Mouse (Mus musculus) brain, embryonic 18.5 days (tissue): ENCODE data around the gene Iqcf3.

ENCODE experiments used
- DNase-seq: peaks from one replicate; pipeline ENCODE4 v3.0.0-alpha.2; 2012; ENCODE audit warnings: low read depth, low spot score

Gene Iqcf3

GRCm38 (mm10) chr9:106471892-106472291 is 89.5 kb downstream of the Iqcf3 start:
- no peak for DNase-seq

- no peak for DNase-seq
These were observed 90.3 kb downstream of the Iqcf3 start for GRCm38 (mm10) chr9:106470991-106471750.

DNA sequence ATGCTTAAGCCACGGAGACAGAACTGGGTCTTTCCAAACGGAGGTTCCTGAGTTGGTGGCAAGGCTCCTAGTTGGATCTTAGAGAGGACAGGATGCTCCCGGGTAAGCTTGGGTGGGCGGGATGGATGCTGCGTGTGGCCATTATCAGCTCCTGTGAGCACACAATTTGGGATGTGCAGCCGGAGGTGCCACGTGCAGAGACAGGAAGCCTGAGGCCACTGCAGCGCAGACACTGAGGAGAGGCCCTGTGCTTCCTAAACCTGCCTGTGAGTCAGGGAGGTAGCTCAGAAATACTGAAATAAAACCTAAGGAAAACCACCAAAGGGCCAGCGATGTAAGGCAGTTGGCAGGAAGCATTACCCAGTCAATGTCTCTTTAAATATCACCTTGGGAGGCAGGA is 91.7 kb downstream of the Iqcf3 start:
- no peak for DNase-seq

DNA sequence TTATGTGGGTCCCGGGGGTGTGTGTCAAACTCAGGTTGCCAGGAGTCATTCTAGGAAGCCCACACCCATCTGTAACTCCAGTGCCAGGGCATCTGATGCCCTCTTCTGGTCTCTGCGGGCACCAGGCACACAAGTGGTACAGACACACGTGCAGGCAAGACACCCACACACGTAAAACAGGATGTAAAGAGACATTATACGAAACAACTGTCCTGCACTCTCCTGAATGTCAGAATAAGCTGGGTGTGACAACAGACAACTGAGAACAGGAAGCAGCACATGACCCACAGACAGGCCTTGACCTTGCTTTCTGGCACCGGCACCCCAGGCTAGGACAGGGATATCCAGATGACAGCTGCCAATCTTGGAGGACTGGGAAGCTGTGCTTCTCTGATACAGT is 92.1 kb downstream of the Iqcf3 start:
- no peak for DNase-seq

- DNase-seq = no peak
These were observed 93.7 kb downstream of the Iqcf3 start for GRCm38 (mm10) chr9:106467746-106468145.

GRCm38 (mm10) chr9:106466721-106467120 is 94.7 kb downstream of the Iqcf3 start:
- no peak for DNase-seq

DNA sequence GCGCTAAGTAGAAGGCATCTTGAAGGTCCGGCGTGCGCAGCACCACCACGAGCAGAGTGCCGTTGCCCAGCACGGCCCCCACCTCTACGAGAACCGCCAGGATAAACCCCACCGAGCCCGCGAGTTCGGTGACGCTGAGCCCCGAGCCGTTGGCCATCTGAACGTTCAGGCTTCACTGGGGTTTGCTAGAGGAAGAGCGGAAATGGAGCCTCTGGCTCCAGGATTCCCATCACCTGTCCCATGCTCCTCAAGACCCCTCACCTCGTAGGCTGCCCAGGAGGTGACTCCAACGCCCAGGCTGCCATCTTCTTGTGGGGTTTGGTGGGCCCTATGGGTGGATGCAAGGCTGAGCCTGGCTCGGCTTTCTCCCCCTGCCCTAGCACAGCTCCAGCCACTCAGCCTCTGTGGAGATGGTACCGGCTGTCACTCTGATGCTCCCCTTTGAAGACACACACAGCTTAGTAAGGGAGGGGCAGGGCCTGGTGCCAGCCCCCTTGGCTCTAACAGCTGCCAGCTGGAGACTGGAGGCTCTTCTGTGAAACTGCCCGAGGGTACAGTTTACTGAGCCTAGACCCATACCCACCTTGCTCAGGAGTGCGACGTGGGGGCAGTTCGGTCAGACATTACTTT is 95.7 kb downstream of the Iqcf3 start, which contains the start of gene Gpr62:
Gene Gpr62, minus strand, starts transcription at position 368 of the 630 bp plus-strand sequence.
- no peak for DNase-seq

- no peak for DNase-seq
These were observed 96.5 kb downstream of the Iqcf3 start for GRCm38 (mm10) chr9:106464751-106465541.

- no peak for DNase-seq
These were observed 98.0 kb downstream of the Iqcf3 start for GRCm38 (mm10) chr9:106463122-106464063.

DNA sequence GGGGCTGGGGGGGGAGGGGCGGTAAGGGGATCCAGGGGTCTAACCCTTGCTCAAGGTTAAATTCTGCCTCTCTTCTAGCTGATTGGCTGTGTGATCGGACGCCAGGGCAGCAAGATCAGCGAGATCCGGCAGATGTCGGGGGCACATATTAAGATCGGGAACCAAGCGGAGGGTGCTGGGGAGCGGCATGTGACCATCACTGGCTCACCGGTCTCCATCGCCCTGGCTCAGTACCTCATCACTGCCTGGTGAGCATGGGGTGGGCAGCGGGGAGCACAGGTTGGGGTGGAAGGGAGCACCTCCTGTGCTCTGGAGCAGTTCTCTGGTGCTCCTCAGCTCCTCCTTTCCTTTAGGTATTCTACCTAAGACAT is 99.0 kb downstream of the Iqcf3 start:
- DNase-seq = no peak

GRCm38 (mm10) chr9:106461641-106462429 is 99.6 kb downstream of the Iqcf3 start:
- no peak for DNase-seq

- DNase-seq = no peak
These were observed 100.4 kb downstream of the Iqcf3 start for GRCm38 (mm10) chr9:106461026-106461415.

- DNase-seq = no peak
These were observed 100.9 kb downstream of the Iqcf3 start for GRCm38 (mm10) chr9:106460401-106461025.

- DNase-seq = no peak
These were observed 101.5 kb downstream of the Iqcf3 start for GRCm38 (mm10) chr9:106459946-106460345.

DNA sequence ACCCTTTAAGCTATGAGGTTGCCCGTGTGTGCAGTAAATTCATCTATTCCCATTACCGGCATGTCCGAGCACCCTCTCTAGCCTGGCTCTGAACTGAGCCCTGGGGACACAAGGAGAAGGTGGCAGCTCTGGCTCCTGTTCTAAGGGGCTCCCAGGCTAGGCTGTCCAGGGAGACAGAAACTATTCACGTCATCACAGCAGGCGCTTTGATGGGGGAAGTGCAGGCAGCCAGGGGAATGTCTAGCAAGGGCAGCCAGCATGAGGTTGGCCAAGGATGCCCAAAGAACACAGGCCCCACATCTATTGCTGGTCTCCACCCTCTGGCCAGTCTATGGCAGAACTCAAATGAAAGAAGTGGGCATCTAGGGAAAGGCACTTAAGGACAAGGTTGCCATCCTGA is 103.5 kb downstream of the Iqcf3 start:
- no peak for DNase-seq

- no peak for DNase-seq
These were observed 104.3 kb downstream of the Iqcf3 start for GRCm38 (mm10) chr9:106457163-106457559.

DNA sequence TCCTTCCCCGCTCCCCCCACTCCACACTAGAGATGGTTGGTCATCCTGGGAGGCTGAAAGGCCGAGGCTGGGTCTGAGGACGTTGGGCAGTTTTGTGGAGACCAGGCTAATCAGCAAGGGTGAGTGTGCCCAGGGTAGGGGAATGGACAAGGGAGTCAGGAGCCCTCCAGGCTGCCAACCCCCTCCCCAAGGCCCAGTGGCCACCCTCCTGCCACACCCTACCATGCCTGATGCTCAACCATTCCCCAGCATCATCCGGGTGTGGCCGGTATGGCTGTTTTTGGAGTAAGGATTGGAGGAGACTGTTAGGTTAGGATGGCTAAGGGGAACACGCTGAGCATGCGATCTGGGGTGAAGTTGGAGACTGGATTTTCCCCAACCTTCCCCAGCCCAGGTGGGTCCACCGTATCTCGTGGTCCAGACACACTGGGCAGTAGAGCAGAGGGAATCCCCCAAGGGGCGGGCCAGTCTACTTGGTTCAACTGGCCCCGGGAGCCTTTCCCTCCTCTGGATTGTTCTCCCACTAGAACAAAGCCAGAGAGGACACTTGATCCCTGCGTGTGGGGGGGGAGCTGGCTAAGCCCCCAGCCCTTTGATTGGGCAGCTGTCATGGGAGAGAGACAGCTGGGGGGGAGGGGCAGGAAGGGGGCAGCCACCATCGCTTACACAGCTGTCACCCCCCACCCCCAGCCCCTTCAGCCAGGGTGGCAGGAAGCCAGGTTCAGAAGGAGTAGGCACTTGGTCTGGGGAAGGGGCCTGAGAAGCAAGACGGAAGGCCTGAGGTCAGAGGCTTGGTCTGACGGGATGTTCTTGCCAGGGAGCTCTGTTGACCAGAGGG is 104.9 kb downstream of the Iqcf3 start:
- no peak for DNase-seq

DNA sequence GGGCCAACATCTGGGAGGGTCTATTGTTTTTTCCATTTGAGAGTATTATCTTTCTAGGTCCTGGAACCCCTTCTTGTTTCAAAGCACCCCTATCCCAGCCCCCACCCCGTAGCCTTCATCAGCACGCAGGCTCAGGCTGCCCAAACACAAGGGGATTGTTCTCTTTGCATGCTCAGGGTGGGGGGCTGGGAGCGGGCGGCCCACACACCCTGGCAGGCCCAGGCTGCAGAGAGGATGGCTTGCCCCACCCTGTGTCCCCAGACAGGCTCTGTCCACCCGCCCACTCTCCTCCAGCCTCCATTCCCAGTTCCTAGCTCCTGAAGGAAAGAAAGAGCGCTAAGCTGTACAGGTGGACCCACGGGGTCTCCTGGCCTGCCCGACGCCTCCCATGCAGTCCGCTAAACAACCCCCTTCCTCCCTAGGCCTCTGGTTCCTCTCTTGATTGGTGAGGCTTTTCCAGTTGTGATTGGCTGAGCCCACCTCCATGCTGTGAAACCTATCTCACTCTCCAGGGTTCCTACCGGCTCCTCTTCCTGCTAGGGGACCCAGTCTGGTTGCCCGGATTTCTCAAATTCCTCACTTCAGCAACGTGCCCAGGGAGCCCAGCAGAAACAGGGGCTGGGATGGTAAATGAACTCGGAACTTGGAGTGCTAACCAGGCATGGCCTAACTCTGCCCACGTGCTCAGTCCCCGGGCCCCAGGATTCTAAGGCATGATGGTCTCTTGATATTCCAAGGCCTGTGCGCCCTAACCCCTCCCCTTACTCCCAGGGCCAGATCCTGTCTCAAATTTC is 106.3 kb downstream of the Iqcf3 start:
- DNase-seq = no peak
